Mouse (Mus musculus): ENCODE measurements around the gene St6galnac3. TPM values are rescaled to one million over a fixed set of nuclear protein-coding genes. Genes with fewer than 3 reads are reported as not detected.

The St6galnac3 gene
- total RNA-seq, 2 experiments from 2014 or later: 25.9 to 27.4 TPM

GRCm38 (mm10) chr3:153699086-153699485 lies 25.9 kb downstream of the St6galnac3 start:
- Histone ChIP-seq H3K27ac (no peak overlapping the region), H3K4me3 (no peak overlapping the region)
- DNase-seq (ENCODE audit: low spot score in 2 of 2): no peak
- no peak for TF ChIP-seq CTCF (conservative IDR thresholded peaks at IDR 0.05)

- no peak for DNase-seq (ENCODE audit: low spot score in 2 of 2)
- no peak overlapping the region for H3K27ac ChIP-seq
- TF ChIP-seq CTCF (conservative IDR thresholded peaks at IDR 0.05): no peak
These were observed 32.0 kb downstream of the St6galnac3 start for GRCm38 (mm10) chr3:153692978-153693377.

DNA sequence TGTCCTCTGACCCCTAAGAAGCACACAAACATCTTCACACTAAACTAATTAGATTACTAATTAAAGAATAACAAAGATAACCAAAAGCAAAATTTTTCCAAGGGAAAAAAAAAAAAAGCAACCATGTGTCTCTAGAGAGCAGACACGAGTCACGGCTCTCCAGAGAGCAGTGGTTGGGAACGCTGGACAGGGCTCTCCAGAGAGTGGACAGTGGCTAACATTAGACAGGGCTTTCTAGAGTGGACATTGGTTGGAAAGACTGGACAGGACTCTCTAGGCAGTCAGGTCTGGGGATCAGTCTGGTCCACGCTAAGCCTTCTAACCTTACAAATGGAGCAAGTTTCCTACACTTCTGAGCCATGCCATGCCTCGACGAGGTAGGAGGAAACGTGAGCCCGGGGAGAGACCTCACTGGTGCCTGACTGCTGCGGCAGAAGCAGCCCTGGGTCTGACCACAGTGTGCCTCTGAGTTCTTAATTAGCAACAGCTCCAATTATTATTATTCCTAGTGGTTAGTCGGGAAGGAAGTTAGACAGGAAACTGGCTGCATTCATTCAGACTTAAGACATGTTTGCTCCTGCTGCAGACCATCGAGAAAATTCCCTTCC lies 32.7 kb downstream of the St6galnac3 start:
- Histone ChIP-seq H3K4me3 (no peak overlapping the region), H3K27ac (peak overlapping the region; percentile 18; the same call in 1 of the 2 replicates)
- no peak for DNase-seq (ENCODE audit: low spot score in 2 of 2)
- TF ChIP-seq CTCF (conservative IDR thresholded peaks at IDR 0.05): no peak

More at GRCm38 (mm10) chr3:153692978-153693377, 32.0 kb downstream of the St6galnac3 start:
- no peak overlapping the region for H3K4me3 ChIP-seq

- Histone ChIP-seq H3K27ac (no peak overlapping the region; the same call in 1 of the 2 replicates), H3K4me3 (no peak overlapping the region)
- DNase-seq (ENCODE audit: low spot score in 2 of 2): no peak
- no peak for TF ChIP-seq CTCF (conservative IDR thresholded peaks at IDR 0.05)
These were observed 33.4 kb downstream of the St6galnac3 start for GRCm38 (mm10) chr3:153691537-153691936.

GRCm38 (mm10) chr3:153690553-153690952 lies 34.4 kb downstream of the St6galnac3 start:
- TF ChIP-seq CTCF (conservative IDR thresholded peaks at IDR 0.05): no peak
- Histone ChIP-seq H3K27ac (peak overlapping the region; percentile 75; the same call in 1 of the 2 replicates), H3K4me3 (no peak overlapping the region)
- no peak for DNase-seq (ENCODE audit: low spot score in 2 of 2)

DNA sequence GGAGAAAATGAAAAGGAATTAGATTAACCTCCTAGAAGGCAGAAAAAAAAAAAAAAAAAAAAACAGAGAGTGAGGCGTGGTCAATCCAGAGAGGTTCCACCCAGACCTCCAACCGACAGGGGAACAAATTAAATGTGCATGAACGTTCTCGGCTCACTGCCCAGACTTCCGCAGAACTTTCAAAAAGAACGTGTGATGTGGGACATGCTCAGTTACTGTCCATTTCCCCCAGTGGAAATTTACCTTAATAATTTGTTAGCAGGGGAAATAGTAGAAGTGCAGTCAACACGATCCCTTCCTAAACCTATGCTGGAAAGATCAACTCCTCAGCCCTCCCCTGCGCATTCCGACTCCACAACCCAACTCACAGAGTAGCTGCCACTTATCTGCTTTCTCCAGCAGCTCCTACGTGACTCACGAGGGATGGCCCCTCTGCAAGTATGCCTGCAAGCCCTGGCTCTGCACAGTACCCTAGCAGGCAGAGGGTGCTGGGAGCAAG lies 35.1 kb downstream of the St6galnac3 start:
- Histone ChIP-seq H3K27ac (peak overlapping the region; percentile 75), H3K4me3 (no peak overlapping the region)
- no peak for DNase-seq (ENCODE audit: low spot score in 2 of 2)
- no peak for TF ChIP-seq CTCF (conservative IDR thresholded peaks at IDR 0.05)

GRCm38 (mm10) chr3:153687896-153688295 lies 37.1 kb downstream of the St6galnac3 start:
- no peak for TF ChIP-seq CTCF (conservative IDR thresholded peaks at IDR 0.05)
- Histone ChIP-seq H3K4me3 (no peak overlapping the region), H3K27ac (peak overlapping the region; percentile 72)
- no peak for DNase-seq (ENCODE audit: low spot score in 2 of 2)

DNA sequence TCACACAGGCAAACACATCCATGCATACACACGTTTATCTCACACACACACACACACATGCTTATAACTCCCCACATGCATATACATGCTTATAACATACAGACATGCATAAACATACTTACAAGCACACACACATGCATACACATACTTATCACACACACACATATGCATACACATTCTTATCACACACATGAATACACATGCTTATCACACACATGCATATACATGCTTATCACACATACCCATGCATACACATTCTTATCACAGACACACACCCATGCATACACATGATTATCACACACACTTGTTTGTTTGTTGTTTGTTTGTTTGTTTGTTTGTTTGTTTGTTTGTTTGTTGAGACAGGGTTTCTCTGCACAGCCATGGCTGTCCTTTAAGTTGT lies 40.1 kb downstream of the St6galnac3 start:
- TF ChIP-seq CTCF (conservative IDR thresholded peaks at IDR 0.05): no peak
- no peak overlapping the region for H3K27ac ChIP-seq
- no peak overlapping the region for H3K4me3 ChIP-seq
- DNase-seq (ENCODE audit: low spot score in 2 of 2): no peak

DNA sequence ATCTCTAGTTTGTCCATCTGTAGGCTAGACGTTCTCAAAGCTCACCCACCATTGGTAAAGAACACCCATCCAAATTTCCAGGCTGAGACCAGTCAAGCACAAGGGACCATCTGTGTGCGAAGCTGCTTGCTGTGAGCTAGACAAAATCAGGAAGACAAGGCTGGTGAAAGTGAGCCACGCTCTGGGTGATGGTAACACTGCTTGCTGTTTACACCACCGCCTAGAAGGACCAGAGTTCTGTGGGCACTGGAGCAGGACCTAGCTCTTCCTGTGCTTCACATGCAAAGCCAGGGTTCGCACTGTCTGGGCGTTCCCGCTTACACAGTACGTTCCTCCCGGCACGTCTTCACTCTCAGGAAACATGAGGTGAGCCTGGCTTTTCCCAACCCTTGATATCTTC lies 42.7 kb downstream of the St6galnac3 start:
- Histone ChIP-seq H3K27ac (peak overlapping the region; percentile 46; the same call in 1 of the 2 replicates), H3K4me3 (no peak overlapping the region)
- no peak for TF ChIP-seq CTCF (conservative IDR thresholded peaks at IDR 0.05)
- no peak for DNase-seq (ENCODE audit: low spot score in 2 of 2)

DNA sequence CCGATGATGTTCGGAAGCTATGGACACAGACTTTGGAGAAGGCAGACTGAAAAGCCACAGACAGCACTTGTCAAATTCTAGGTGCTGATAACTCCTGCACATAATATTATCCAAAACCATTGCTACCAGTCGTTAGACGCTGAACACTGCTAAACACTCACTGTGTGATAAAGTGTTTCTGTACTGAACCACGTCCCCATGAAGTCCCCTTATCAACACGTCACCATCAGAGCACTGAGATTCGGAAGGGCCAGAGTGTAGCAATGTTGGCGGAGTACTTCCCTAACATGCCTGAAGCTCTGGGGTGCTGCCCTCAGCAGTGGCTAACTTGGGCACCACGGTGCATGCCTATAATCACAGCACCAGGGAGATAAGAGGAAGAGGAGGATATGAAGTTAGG lies 43.3 kb downstream of the St6galnac3 start:
- no peak for TF ChIP-seq CTCF (conservative IDR thresholded peaks at IDR 0.05)
- DNase-seq (ENCODE audit: low spot score in 2 of 2): no peak
- Histone ChIP-seq H3K27ac (peak overlapping the region; percentile 39; the same call in 1 of the 2 replicates), H3K4me3 (no peak overlapping the region)

- DNase-seq (ENCODE audit: low spot score in 2 of 2): no peak
- no peak overlapping the region for H3K4me3 ChIP-seq
- no peak overlapping the region for H3K27ac ChIP-seq
- TF ChIP-seq CTCF (conservative IDR thresholded peaks at IDR 0.05): no peak
These were observed 49.1 kb downstream of the St6galnac3 start for GRCm38 (mm10) chr3:153675832-153676231.

GRCm38 (mm10) chr3:153675073-153675472 lies 49.9 kb downstream of the St6galnac3 start:
- no peak for DNase-seq (ENCODE audit: low spot score in 2 of 2)
- peak; percentile 64 for TF ChIP-seq CTCF (conservative IDR thresholded peaks at IDR 0.05)
- no peak overlapping the region for H3K4me3 ChIP-seq
- no peak overlapping the region for H3K27ac ChIP-seq

GRCm38 (mm10) chr3:153674359-153674758 lies 50.6 kb downstream of the St6galnac3 start:
- no peak for TF ChIP-seq CTCF (conservative IDR thresholded peaks at IDR 0.05)
- no peak for DNase-seq (ENCODE audit: low spot score in 2 of 2)

DNA sequence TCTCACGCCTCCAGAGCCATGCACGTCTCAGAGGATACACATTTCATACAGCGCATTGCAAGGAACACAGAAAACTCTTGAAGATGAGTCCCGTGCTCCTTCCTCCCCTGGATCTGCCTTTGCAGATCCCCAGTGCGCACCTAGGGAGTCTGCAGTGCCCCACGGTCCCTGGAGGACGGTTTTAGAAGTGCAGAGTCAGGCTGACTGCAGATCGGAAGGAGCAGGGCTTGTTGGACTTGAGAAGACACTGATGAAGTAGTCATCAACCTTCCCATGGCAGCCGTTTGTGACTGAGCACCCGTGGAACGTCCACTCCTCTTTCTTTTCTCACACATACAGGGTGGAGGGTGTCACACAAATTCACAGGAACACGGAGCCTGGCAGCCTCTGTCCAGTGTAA lies 51.5 kb downstream of the St6galnac3 start:
- Histone ChIP-seq H3K4me3 (no peak overlapping the region), H3K27ac (no peak overlapping the region)
- TF ChIP-seq CTCF (conservative IDR thresholded peaks at IDR 0.05): 0 out of 2 replicates have a peak, but pooled peaks have one; percentile 18
- no peak for DNase-seq (ENCODE audit: low spot score in 2 of 2)

More at GRCm38 (mm10) chr3:153674359-153674758, 50.6 kb downstream of the St6galnac3 start:
- Histone ChIP-seq H3K27ac (no peak overlapping the region), H3K4me3 (no peak overlapping the region)

Data from layer of hippocampus, adult 2 months (tissue).